Mouse (Mus musculus) adrenal gland, postnatal 4 days (tissue): ENCODE results near the gene Abcc4. TPM values are rescaled to one million over a fixed set of nuclear protein-coding genes. Genes with fewer than 3 reads are reported as not detected.
A peak's percentile ranks its signal among the peaks of the same experiment; 100 is the strongest.
"Not testable (repeated sequence)": the region's sequence is repeated elsewhere in the genome, so short reads cannot be mapped to it uniquely, and the experiment has no call there.

Experiments
- DNase-seq, 2 experiments: peaks; one replicate each; pipeline ENCODE4 v3.0.0; 2021 to 2022; ENCODE audit warnings: low spot score in 2 of 2, mixed read lengths in 2 of 2
- total RNA-seq, 2 experiments: library from RNA; stranded (reverse); gene quantifications; 2 replicates each; pipeline ENCODE4 v1.2.3; 2021

The Abcc4 gene
- total RNA-seq, 2 experiments from 2014 or later = 7.3 to 10.1 TPM

GRCm38 (mm10) chr14:118642940-118643591 is 63.0 kb downstream of the Abcc4 start:
- not testable (repeated sequence) for DNase-seq

GRCm38 (mm10) chr14:118642140-118642539 is 63.9 kb downstream of the Abcc4 start:
- DNase-seq = no peak

- DNase-seq = no peak
Observed at GRCm38 (mm10) chr14:118638447-118639275, 67.4 kb downstream of the Abcc4 start.

- peak; percentile 27 to 43 for DNase-seq
Observed at GRCm38 (mm10) chr14:118635493-118636183, 70.4 kb downstream of the Abcc4 start.

DNA sequence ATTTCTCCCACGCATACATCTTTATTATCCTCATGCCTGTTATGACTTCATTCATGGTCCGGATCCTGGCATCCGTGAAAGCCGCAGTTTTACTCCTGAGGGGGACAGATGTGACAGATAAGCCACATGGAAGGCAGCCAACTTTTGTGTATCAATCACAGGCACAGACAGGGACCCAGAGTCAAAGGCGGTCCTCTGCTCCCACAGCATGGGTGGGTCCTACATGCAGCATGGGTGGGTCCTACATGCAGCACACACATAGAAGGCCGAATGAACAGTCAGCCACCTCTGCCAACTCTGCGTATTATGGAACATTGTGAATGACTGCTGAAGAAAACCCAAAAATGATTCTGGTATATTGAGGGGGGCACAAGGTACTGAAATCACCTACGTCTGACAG is 76.4 kb downstream of the Abcc4 start:
- no peak for DNase-seq

DNA sequence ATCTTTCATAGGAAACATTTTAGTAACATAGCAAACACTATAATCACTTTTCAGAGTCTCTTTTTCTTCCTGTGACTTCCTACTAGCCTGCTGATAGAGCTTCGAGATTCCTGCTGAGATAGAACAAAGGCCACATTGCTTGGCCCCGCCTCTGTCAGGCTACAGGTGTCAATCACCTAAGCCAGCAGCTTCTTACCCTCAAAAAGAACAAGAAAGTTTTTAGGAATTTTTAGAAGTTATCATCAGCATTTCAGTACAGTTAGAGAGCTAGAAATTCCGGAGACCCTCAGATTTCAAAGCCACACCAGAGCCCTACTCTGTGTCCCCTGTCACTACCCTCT is 84.6 kb downstream of the Abcc4 start:
- DNase-seq = no peak

GRCm38 (mm10) chr14:118620773-118621448 is 85.1 kb downstream of the Abcc4 start:
- DNase-seq = no peak

- DNase-seq = peak in 1 of 2 experiments; percentile 23
Observed at GRCm38 (mm10) chr14:118616698-118617311, 89.2 kb downstream of the Abcc4 start.

DNA sequence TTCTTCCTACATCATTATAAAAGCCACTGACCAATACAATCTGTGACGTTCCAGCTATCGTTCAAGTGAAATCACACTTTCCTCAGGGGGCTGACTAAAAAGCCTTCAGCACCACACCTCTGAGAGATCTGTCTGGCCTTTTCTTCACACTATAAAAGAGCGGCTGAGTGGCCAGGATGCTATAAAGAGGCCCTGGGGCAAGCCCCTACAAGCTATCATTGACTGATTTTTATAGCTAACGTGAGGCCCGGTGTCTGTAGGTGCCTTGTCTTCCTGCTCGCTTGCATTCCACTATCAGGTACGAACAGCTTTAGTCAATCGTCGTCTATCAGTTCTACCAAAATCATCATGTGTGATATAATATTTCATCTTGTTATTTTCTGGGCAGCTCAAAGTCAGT is 92.3 kb downstream of the Abcc4 start:
- no peak for DNase-seq

DNA sequence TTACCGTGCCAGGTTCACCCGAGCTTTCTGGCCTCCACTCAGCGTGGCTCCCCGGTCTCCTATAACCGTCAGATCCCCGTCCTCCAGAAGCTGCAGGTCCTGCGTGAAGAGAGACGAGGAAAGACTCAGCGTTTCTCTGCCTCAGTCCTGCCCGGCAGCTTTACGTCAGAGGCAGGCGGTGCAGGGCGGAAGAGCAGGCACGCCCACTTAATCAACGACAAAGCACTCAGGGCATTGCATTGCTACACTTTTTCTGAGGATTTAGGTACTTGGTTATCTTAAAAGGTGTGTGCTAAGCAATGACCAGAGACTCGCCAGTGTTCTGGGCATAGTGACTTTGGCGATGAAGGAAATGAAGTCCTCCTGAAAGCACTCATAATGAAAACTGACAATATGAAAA is 94.3 kb downstream of the Abcc4 start:
- DNase-seq = no peak

DNA sequence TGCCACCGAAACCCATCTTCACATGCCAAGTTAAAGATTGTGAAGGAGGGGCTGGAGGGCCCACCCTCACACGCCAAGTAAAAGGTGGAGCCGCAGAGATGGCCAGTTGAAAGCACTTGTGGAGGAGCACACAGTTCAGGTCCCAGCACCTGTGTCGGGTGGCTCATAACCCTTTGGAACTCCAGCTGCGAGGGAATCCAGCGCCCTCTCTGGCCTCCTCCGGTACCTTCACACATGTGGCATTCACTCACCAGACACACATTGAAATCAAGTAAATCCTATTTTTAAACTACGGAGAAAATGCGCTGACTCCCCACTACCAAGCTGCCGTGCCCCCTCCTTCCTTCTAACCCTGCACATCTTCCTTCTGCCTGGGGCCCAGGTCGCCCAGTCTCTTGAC is 95.2 kb downstream of the Abcc4 start:
- DNase-seq = no peak

GRCm38 (mm10) chr14:118608816-118609465 is 97.1 kb downstream of the Abcc4 start:
- DNase-seq = no peak

DNA sequence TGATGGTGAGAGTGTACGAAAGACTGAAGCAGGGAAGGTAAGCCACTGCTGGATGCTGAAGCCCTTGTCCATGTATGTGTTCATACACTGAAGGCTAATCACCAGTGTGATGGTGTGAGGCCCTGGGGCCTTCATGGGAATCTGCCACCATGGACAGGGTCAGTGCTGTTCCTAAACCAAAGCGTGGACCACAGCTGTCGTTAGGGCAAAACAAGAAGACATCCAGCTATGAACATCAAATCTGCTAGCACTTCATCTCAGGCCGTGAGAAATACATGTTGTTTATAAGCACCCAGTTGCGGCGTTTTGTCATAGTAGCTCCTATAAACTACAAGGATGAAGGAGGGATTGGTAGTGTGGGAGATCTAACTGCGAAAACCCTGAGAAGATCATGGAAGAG is 97.7 kb downstream of the Abcc4 start:
- DNase-seq = no peak

GRCm38 (mm10) chr14:118606476-118606875 is 99.5 kb downstream of the Abcc4 start:
- DNase-seq = no peak

DNA sequence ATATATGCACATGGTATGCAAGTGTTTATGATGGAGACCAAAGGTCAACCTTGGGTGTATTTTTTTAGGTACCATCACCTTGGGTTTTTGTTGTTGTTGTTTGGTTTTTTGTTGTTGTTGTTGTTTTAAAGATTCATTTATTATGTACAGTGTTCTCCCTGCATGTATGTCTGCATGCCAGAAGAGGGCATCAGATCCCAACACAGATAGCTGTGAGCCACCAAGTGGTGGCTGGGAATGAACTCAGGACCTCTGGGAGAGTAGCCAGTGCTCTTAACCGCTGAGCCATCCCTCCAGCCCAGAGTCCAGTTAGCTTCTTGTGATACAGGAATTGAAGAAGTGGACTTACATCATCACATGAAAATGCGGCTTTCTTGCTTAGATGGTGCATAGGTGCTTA is 101.1 kb downstream of the Abcc4 start:
- no peak for DNase-seq

- no peak for DNase-seq
Observed at GRCm38 (mm10) chr14:118602031-118602430, 104.0 kb downstream of the Abcc4 start.

DNA sequence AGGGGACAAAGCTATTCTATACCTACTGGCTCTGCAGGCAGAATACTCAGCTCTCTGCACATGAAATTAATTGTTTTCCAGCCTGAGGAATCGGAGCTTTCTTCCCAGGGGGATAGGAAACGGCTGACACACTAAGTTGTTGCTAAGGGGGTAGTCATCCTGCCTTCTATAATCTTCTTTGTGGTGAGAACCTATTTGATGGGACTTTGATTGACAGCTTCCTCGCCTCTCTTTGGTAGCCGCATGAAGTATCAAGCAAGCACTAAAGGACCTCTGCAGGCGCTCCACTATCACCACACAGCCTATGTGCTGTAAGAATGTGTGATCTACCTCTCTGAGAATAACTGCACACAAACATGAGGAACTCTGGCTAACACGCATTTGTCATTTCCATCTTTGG is 105.3 kb downstream of the Abcc4 start:
- DNase-seq = no peak

GRCm38 (mm10) chr14:118598757-118599156 is 107.3 kb downstream of the Abcc4 start:
- no peak for DNase-seq

- DNase-seq = no peak
Observed at GRCm38 (mm10) chr14:118594463-118594862, 111.6 kb downstream of the Abcc4 start.
